Mouse (Mus musculus) adrenal gland, postnatal 25 days (tissue): ENCODE data around the gene Cpne2. TPM values are rescaled to one million over a fixed set of nuclear protein-coding genes. Genes with fewer than 3 reads are reported as not detected.

Experiments used
- DNase-seq: peaks from one replicate; pipeline ENCODE4 v3.0.0; 2021; ENCODE audit warnings: mixed read lengths
- long read RNA-seq: library from polyadenylated mRNA; stranded (forward); transcript quantifications from one replicate; pipeline ENCODE4 v2.0.0, GENCODE M21; 2021
- total RNA-seq: library from RNA; stranded (reverse); gene quantifications from 2 replicates; pipeline ENCODE4 v1.2.3, GENCODE M21; 2021

Gene Cpne2
- total RNA-seq, result 19.4 and 23.2 TPM in 2 replicates
- long read RNA-seq, partial matches to known transcripts, result 3 of 6 reads
- long read RNA-seq, other reads (novel, unspliced or antisense), result 0 of 6 reads

GRCm38 (mm10) chr8:94532873-94533671 lies at the start of gene Cpne2:
TSS of gene Cpne2 (plus strand) at chr8:94532990.
- DNase-seq, result peak; percentile 83

- DNase-seq, result no peak
Measured at GRCm38 (mm10) chr8:94485288-94485687, 47.5 kb upstream of the Cpne2 start.

GRCm38 (mm10) chr8:94485882-94486281 lies 46.9 kb upstream of the Cpne2 start:
- DNase-seq, result peak; percentile 30

GRCm38 (mm10) chr8:94488016-94488415 lies 44.8 kb upstream of the Cpne2 start:
- DNase-seq, result no peak

- no peak for DNase-seq
Measured at GRCm38 (mm10) chr8:94489809-94490483, 42.8 kb upstream of the Cpne2 start.

- DNase-seq, result peak; percentile 82
Measured at GRCm38 (mm10) chr8:94492021-94492681, 40.6 kb upstream of the Cpne2 start.

GRCm38 (mm10) chr8:94493240-94493639 lies 39.5 kb upstream of the Cpne2 start:
- no peak for DNase-seq

- no peak for DNase-seq
Measured at GRCm38 (mm10) chr8:94515430-94516208, 17.2 kb upstream of the Cpne2 start.

- no peak for DNase-seq
Measured at GRCm38 (mm10) chr8:94516209-94516593, 16.6 kb upstream of the Cpne2 start.

GRCm38 (mm10) chr8:94516766-94517165 lies 16.0 kb upstream of the Cpne2 start:
- DNase-seq, result no peak

- DNase-seq, result no peak
Measured at GRCm38 (mm10) chr8:94518331-94518730, 14.5 kb upstream of the Cpne2 start.

- no peak for DNase-seq
Measured at GRCm38 (mm10) chr8:94519021-94519420, 13.8 kb upstream of the Cpne2 start.

GRCm38 (mm10) chr8:94521481-94521880 lies 11.3 kb upstream of the Cpne2 start:
- no peak for DNase-seq

- DNase-seq, result no peak
Measured at GRCm38 (mm10) chr8:94522482-94522881, 10.3 kb upstream of the Cpne2 start.

GRCm38 (mm10) chr8:94524554-94524953 lies 8.2 kb upstream of the Cpne2 start:
- no peak for DNase-seq

- no peak for DNase-seq
Measured at GRCm38 (mm10) chr8:94527178-94527577, 5.6 kb upstream of the Cpne2 start.

- peak; percentile 61 for DNase-seq
Measured at GRCm38 (mm10) chr8:94528245-94528644, 4.5 kb upstream of the Cpne2 start.

GRCm38 (mm10) chr8:94529875-94530274 lies 2.9 kb upstream of the Cpne2 start:
- no peak for DNase-seq

GRCm38 (mm10) chr8:94530643-94531042 lies 2.1 kb upstream of the Cpne2 start:
- DNase-seq, result no peak

GRCm38 (mm10) chr8:94532000-94532399 lies 790 bp upstream of the Cpne2 start:
- no peak for DNase-seq

- DNase-seq, result no peak
Measured at GRCm38 (mm10) chr8:94532525-94532872, 291 bp upstream of the Cpne2 start.

GRCm38 (mm10) chr8:94534612-94535011 lies 1.8 kb downstream of the Cpne2 start:
- no peak for DNase-seq
